Mouse (Mus musculus) urinary bladder, postnatal 25 days (tissue): ENCODE measurements around the gene Zan.

Source experiments
- DNase-seq: peaks from one replicate; pipeline ENCODE4 v3.0.0; 2022; ENCODE audit warnings: low spot score

Zan gene

GRCm38 (mm10) chr5:137414253-137414652 is 62.6 kb downstream of the Zan start:
- DNase-seq, result no peak

DNA sequence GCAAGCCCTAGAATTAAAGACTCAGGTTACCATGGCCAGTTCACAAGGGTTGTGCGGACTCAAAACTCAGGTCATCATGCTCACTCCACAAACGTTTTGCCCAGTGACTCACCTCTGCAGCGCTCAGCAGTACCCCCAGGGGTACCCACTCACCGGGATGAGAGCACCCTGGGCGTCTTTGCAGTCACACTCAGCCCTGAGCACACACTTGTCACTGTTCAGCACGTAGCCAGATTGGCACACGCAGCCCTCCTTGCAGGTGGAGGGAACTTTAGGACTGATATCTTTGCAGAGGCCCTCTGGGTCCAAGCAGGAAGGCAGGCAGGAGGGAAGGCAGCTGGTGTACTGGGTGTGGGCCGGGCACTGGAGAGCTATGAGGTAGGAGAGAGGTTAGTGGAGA is 65.6 kb downstream of the Zan start:
- no peak for DNase-seq

DNA sequence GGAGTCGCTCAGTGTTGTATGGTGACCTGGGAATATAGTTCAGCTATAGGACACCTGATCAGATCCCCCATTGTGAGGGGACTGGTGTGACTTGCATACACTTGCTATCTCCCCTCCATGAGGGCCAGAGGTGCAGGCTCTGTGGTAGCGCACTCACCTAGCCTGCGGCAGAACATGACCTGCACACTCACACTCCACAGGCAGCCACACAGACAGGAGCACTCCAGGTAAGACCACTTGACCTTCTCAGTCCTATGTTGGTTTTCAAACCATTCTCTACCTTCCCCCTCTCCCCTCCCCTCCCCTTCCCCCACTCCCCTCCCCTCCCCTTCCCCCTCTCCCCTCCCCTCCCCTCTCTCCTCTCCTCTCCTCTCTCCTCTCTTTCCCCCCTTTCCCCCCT is 66.3 kb downstream of the Zan start:
- DNase-seq, result no peak

DNA sequence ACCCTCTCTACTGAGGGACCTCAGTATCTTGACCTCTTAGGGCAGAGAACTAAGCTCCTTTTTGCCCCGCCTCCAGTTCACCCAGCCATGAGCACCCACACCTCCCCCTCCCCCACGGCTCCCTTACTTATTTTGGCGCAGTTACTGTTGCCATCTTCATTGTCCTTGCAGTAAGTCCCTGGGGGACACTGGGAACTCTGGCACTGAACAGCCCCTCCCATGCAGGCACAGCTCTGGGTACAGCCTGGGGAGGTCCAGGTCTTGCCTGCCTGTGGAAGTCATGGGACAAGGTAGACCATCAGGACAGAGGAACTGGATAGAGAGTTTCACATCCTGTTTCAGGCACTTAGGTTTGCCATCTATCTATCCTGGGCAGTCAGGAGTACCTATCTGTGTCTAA is 66.8 kb downstream of the Zan start:
- no peak for DNase-seq

DNA sequence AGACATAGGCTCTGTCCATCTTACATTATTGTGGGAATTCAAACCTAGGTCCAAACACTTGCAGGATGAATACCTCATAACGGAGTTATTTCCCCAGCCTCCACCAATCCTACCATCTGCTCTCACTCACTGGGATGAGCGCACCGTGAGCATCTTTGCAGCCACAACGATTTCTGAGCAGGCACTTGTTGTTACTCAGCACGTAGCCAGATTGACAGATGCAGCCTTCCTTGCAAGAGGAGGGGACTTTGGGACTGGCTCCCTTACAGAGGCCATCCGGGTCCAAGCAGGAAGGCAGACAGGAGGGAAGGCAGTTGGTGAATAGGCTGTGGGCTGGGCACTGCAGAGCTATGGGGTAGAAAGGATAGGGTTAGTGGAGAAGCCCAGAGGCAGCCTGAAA is 67.4 kb downstream of the Zan start:
- no peak for DNase-seq

- DNase-seq, result no peak
Observed at GRCm38 (mm10) chr5:137404081-137404480, 72.8 kb downstream of the Zan start.

DNA sequence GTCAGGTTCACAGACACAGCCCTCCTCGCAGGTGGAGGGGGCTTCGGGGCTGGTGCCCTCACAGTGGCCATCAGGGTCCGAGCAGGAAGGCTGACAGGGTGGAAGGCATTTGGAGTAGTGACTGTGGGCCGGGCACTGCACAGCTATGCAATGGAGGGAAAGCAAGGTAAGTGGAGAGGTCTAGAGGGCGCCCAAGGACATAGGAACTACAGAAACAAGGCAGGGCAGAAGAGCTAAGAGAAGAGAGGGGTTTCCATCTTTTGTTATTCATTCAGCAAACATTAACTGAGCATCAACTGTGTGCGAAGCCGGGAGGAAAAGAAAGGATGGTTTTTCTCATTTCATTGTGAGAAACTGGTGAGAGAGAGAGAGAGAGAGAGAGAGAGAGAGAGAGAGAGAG is 82.4 kb downstream of the Zan start:
- DNase-seq, result no peak

DNA sequence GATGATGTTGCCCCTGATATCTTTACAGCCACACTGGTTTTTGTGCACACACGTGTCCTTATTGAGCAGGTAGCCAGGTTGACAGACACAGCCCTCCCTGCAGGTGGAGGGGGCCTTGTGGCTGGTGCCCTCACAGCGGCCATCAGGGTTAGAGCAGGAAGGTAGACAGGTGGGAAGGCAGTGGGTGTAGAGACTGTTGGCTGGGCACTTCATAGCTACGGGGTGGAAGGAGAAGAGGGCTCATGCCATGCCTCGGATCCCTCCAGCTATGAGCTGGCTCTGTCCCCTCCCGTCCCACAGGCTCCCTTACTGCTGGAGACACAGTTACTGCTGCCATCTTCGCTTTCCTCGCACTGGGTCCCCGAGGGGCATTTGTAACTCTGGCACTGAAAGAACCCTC is 85.2 kb downstream of the Zan start:
- DNase-seq, result no peak

DNA sequence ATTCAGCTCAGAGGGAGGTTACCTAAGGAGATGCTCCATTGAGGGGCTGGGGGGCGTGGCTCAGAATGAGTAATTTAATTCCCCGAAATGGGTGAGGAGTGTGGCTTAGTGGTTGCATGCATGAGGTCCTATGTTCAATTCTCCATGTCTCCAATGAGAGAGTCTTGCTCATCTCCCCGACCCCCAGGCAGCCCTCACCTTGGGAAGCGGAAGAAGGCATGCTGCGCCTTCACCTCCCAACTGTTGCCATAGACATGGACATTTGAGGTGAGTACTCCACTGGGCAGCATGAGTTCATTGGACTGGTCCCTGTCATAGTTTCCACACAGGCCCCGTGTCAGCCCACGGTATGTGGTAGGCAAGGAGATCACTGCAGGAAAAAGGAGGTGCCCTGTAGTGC is 90.2 kb downstream of the Zan start:
- no peak for DNase-seq

DNA sequence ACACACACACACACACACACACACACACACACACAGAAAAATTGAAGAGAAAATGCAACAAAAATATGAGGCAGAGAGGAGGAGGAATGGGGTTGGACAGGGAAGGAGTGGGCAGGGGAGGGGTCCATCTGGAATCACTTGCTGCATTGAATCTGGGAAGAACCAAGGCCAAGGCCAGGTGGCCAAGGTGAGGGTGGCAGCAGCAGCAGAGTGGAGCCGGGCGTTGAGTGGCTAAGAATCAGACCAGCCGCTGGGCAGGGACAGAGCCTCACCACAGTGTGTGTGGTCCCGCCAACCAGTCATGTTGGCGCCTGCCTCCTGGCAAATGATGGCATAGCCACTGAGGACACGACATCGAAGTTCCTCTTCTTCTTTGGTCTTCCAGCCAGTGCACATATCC is 93.4 kb downstream of the Zan start:
- DNase-seq, result no peak

- peak; percentile 47 for DNase-seq
Observed at GRCm38 (mm10) chr5:137381152-137381551, 95.7 kb downstream of the Zan start.

- no peak for DNase-seq
Observed at GRCm38 (mm10) chr5:137377603-137378002, 99.3 kb downstream of the Zan start.

- DNase-seq, result no peak
Observed at GRCm38 (mm10) chr5:137377176-137377575, 99.7 kb downstream of the Zan start.

- no peak for DNase-seq
Observed at GRCm38 (mm10) chr5:137376722-137377121, 100.1 kb downstream of the Zan start.

DNA sequence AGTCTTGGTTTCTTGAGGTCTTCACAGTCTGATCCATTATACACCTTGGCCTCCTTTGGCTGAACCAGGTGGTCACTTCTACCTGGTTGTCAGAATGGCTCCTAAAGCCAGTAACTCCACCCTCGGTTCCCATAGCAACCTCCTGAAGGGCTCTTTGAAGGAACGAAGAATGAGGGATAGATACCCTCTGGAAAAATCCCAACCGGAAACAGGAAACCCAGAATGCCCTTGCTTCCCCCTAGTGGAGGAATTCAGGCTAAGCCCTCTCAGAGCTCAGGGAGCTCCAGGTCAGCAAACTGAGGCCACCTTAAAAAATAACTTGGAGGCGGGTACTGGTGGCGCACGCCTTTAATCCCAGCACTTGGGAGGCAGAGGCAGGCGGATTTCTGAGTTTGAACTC is 100.7 kb downstream of the Zan start:
- no peak for DNase-seq

DNA sequence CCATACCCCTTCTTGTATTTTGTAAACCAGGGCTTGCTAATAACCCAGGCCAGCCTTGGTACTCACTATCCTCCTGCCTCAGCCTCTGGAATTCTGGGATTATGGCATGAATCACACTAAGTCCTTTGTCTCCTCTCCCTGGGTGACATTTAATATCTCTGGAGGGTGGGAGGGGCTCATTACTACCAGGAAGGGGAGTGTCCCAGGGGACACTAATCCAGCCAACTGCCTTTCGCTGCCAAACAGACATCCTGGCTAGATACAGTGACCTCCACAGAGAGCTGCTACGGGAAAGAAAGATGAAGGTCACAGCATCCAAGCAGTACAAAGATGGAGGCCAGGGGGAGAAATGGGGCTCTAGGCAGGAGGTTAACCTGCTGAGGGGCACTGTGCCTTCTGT is 101.2 kb downstream of the Zan start:
- DNase-seq, result no peak

- no peak for DNase-seq
Observed at GRCm38 (mm10) chr5:137374521-137375080, 102.3 kb downstream of the Zan start.

DNA sequence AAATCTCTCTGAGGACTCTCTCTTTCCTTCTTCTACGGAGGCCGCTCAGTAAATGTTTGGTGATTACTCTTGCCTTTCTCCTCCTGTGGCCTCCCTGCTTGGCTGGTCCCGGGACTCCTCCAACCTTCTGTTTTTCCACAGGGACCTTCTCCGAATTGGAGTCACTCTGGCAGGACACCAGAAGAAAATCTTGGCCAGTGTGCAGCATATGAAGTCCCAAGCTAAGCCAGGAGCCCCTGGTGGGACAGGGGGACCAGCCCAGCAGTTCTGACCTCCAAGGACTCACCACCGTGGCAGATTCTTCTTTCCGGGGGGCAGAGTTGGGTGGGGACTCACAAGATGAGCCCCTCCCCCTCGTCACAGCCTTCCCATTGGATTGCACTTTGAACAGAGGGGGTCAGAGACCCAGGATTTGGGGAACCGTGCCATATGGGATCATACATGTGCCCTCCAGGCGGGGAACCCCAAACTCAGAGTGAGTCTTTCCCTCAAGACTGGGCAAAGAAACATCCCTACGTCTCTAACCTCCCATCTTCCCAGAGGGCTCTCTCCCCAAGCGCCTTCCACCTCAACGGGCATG is 103.4 kb downstream of the Zan start:
- DNase-seq, result no peak

- DNase-seq, result no peak
Observed at GRCm38 (mm10) chr5:137369665-137370064, 107.2 kb downstream of the Zan start.

DNA sequence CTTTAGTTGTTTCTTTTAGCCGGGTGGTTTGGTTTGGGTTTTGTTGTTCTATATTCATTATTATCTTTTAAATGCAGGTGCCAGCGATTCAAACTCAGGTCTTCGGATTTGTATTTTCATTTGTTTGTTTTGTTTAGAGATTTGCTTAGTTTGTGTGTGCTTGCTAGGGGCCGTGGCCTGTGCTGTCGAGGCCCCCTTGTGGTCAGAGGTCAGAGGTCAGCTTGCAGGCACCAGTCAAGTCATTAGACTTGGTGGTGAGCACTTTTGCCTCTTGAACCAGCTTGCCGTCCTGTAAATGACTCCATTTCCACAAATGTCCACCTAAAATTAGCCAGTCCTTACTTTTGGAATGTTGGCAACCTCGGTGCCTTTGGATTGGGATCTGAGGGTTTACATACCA is 118.5 kb downstream of the Zan start:
- no peak for DNase-seq

DNA sequence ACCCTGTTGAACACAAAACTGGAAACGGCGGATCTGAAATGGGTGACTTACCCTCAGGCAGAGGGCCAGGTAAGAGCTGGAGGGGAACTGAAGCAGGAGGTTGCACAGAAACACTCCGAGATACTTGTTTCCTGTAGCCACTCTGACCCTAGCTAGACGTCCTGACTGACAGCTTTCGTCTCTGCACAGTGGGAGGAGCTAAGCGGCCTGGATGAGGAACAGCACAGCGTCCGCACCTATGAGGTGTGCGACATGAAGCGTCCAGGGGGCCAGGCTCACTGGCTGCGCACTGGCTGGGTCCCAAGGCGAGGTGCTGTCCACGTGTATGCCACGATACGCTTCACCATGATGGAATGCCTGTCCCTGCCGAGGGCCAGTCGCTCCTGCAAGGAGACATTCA is 122.8 kb downstream of the Zan start:
- DNase-seq, result no peak

- DNase-seq, result no peak
Observed at GRCm38 (mm10) chr5:137352011-137352975, 124.6 kb downstream of the Zan start.

DNA sequence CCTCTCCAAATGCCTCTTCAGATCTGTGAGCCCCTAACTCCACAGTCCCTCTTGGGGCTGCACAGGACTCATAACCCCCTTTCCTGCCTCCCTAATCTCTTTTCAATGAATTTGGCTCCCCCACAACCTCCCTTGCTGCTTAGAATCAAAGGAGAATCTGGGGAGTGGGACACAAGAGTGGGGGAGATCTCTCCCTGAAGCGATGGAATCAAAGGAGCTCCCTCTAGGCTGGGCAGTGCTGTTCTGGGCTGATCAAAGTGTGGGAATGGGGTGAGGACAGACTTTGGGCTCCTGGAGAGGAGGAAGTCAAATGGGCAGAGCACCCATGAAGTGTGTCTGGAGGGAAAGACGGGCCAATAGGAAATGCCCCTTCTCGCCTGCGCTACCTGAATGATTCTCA is 125.5 kb downstream of the Zan start:
- no peak for DNase-seq

DNA sequence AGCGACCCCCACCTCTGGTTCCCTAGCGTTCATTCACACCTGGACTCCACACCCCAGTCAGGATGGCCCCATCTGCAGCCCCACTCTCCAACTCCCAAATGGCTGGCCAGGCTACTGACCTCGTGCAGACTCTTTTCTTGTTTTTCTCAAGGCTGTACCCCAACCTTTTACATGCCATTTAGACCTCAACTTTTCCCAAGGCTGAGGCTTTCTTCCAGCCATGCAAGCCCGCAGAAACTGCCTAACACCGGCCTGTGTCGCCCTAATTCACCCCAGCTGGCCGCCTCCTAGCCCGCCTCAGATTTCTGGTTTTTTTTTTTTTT is 125.8 kb downstream of the Zan start:
- DNase-seq, result no peak
